Mouse (Mus musculus) kidney, postnatal 36 days (tissue): ENCODE measurements around the gene Aspm.
"Not testable (repeated sequence)": the region's sequence is repeated elsewhere in the genome, so short reads cannot be mapped to it uniquely, and the experiment has no call there.

Experiments
- DNase-seq, 2 experiments: peaks; one replicate each; pipeline ENCODE4 v3.0.0; 2021 to 2022; ENCODE audit warnings: mixed read lengths in 2 of 2

Aspm gene

DNA sequence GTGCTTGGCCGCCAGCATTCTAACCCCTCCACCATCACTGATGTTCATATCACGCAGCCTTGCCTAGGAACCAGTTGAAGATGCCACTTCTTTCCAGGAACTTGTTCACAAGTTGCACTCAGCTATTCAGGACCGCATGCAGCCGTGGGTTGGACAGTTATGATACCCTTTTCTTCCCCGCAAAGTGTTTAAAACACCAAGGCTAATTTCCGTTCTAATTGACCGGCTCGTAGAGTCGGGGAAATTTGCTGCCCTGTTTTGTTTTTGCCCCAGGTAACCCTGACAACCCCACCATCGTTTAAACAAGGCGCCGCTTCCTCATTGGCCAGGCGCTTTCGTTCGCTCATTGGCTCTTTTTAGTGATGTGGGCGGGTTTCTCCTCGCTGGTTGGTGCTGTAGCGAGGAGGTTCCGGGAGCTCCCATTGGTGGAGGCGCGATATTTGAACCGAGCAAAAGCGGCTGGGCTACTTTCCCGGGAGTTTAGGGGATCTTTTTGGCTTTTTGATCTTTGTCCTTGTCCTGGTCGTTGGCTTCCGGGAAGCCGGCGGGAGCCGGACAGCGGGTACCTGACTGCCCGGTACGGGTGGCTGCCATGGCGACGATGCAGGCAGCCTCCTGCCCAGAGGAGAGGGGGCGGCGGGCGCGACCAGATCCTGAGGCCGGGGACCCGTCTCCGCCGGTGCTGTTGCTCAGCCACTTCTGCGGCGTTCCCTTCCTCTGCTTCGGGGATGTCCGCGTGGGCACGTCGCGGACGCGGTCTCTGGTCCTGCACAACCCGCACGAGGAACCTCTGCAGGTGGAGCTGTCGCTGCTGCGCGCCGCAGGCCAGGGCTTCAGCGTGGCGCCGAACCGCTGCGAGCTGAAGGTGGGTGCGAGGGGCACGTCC, at the start of gene Aspm:
Aspm (plus strand) TSS at position 433 of the 886 bp plus-strand sequence.
- peak; percentile 93 to 95 for DNase-seq

GRCm38 (mm10) chr1:139405766-139406165, 48.8 kb upstream of the Aspm start:
- DNase-seq: no peak

DNA sequence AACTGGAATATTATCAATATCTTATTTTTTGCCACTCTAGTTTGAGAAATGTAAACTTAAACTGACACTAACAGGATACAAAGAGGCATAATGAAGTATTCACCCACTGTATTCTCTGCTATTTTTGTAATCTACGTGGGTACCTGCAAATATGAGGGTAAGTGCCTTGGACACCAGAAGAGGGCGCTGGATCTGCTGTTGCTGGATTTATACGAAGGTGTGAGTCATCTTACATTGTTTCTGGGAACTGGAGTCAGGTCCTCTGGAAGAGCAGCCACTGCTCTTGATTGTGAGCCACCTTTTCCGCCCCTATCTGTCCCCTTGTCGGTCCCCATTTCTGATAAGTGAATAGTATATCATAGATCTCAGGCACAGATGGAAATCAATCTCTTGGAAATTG, 46.9 kb upstream of the Aspm start:
- peak in 1 of 2 experiments; percentile 21 for DNase-seq

GRCm38 (mm10) chr1:139412365-139412764, 42.2 kb upstream of the Aspm start:
- not testable (repeated sequence) for DNase-seq

- DNase-seq: no peak
Measured at GRCm38 (mm10) chr1:139413465-139413864, 41.1 kb upstream of the Aspm start.

DNA sequence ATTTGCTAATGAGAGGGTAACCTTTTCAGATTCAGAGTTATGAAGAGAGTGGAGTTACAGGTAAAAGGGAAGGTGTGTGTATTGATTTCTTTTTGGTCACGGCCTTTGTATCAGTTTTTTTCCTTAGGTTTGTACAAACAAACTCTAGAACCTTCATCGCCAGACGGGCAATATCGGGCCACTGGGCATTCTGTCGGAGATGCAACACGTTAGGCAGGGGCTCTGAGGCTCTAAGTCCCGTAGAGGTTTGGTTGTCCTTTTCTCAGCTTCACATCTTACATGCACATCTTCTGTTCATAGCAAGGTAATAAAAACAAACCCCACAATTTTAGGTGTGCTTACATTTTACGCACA, 33.1 kb upstream of the Aspm start:
- DNase-seq: no peak

GRCm38 (mm10) chr1:139421875-139422791, 32.4 kb upstream of the Aspm start, which contains the start of gene Zbtb41:
Gene Zbtb41, plus strand, starts transcription at chr1:139422288.
- DNase-seq: peak; percentile 87 to 92

DNA sequence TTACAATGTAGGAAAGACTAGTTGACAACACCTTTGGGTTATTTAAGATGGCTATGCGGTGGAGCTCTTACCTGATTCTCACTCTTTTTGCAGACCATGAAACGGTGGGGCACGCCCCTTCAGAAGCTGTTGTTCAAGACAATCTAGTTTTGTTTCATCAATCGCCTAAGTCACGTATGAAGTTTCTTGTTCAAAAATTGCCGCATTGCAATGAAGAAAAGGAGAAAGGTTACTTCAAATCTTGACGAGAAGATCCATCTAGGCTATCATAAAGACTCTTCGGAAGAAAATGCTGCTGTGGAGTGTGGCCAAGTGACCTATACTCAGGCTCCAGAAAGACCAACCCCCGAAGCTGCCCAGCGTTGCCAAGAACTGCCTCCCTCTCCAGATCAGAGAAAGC, 31.6 kb upstream of the Aspm start:
- DNase-seq: peak; percentile 74 to 78

DNA sequence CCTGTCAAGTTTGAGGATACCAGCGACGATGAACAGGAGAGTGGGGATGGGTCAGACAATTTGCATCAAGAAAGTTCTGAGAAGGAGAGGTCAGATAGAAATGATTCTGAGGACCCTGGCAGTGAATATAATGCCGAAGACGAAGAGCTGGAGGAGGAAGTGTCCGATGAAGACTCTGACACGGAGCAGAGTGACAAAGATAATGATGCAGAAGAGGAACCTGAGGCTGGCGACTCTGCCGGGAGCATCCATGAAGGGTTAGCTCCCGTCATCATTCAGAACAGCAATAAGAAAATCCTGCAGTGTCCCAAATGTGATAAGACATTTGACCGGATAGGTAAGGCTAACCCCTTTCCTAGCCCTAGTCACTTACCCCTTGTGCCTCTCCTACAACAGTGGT, 30.6 kb upstream of the Aspm start:
- no peak for DNase-seq

- DNase-seq: peak in 1 of 2 experiments; percentile 24
Measured at GRCm38 (mm10) chr1:139425006-139425405, 29.6 kb upstream of the Aspm start.

GRCm38 (mm10) chr1:139438373-139438772, 16.2 kb upstream of the Aspm start:
- DNase-seq: peak; percentile 72 to 73

DNA sequence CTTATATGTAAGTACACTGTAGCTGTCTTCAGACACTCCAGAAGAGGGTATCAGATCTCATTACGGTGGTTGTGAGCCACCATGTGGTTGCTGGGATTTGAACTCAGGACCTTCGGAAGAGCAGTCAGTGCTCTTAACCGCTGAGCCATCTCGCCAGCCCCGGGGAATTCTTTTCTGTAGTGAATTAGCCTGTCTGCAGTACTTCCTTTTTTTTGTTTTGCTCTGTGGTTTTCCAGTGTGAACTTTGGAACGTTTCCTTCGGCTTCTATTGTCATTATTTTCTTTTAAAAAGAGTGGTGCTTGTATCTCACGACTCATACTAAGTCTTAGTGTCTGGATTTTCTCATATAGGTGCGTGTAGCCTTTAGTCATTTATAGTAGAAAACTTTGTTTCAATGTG, 11.5 kb upstream of the Aspm start:
- DNase-seq: not testable (repeated sequence)

GRCm38 (mm10) chr1:139455226-139455869, 776 bp downstream of the Aspm start:
- no peak for DNase-seq

DNA sequence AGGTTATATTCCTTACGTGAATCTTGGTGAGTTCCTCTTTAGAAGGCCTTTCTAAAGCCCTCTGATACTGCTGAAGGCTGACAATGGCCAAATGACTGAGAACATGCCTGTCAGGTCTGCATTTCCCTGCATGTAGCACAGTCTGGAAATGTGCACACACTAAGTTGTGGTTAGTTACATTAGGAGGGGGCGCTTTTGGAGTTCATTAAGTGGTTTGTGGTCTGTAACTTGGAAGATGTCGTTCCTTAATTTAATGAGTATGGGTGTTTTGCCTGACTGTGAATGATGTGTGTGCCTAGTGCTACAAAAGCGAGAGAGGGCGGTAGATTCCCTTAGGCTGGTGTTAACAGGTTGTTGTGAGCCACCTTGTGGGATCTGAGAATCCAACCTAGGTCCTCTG, 6.2 kb downstream of the Aspm start:
- DNase-seq: no peak

GRCm38 (mm10) chr1:139465936-139466335, 11.4 kb downstream of the Aspm start:
- DNase-seq: no peak

DNA sequence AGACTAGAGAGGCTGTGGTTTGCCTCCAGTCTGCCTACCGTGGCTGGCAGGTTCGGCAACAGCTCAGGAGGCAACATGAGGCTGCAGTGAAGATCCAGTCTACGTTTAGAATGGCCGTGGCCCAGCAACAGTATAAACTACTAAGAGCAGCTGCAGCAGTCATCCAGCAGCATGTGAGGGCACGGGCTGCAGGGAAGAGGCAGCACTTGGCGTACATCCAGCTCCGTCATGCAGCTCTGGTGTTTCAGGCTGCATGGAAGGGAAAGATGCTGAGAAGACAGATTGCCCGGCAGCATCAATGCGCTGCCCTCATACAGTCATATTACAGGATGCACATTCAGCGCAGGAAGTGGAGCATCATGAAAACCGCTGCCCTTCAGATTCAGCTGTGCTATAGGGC, 24.3 kb downstream of the Aspm start:
- DNase-seq: no peak

DNA sequence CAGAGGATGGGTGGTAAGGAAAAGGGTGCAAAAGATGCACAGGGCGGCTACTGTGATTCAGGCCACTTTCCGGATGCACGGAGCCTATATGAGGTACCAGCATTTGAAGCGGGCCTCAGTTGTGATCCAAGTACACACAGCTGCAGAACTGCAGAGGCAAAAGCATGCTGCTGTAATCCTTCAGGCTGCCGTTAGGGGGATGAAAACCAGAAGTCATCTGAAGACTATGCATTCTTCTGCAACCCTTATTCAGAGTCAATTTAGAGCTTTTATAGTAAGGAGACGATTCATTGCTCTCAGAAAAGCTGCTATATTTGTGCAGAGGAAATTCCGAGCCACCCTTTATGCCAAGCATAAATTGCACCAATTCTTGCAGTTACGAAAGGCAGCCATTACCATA, 25.7 kb downstream of the Aspm start:
- DNase-seq: no peak

- DNase-seq: no peak
Measured at GRCm38 (mm10) chr1:139481146-139481545, 26.6 kb downstream of the Aspm start.

GRCm38 (mm10) chr1:139494630-139495029, 40.1 kb downstream of the Aspm start:
- DNase-seq: no peak

DNA sequence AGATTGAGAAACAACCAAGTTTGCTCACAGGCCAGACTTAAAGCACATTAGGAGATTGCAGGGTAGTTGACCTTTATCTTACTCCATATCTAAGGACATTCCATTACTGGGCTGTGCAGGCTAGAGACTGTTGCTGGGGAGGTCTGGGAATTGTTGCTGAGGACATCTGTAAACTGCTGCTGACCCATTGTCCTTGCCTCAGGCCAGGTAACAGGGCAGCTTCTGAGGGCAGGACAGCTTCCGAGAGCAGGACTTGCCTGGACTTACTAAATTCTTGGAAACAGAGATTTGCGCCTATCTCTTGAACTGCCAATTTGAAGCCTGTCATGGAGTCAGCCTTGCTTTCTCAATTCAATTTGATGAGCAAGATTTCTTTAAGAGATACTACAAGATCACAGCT, 40.8 kb downstream of the Aspm start:
- DNase-seq: no peak

DNA sequence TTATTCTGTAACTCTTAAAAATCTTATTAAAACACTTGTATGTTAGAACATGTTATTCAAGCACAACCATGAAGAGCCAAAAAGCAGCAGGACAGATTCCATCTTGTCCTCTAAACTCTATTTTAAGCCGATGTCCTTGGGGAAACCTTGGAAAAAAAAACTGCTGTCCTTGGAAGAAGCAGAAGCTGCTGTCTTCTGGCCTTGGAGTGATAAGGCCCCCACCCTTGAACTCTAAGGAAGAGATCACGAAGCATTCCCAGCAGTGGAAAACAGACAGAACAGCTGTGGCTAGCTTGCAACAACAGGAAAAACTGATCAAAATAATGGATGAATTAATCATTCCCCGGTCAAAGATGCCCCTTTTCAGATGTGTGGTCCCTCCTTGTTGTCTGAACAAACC, 41.6 kb downstream of the Aspm start:
- DNase-seq: no peak

DNA sequence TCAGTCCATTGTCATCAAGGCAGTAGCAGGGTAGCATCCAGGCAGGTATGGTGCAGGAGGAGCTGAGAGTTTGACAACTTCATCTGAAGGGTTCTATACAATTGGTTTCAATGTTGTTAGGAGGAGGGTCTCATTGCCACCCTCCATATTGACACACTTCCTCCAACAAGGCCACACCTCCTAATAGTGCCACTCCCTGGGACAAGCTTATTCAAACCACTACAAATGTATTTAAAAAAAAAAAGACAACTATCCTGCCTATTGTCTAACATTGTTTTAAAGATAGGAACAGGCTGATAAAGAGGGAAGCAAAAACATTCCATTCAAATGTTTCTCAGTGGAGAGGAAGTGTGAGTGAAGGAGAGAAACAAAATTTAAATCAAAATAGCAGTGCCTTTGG, 45.2 kb downstream of the Aspm start:
- no peak for DNase-seq

- peak; percentile 9 to 46 for DNase-seq
Measured at GRCm38 (mm10) chr1:139501258-139501752, 46.7 kb downstream of the Aspm start, which contains the start of gene F13b. Gene F13b, plus strand, starts transcription at chr1:139501702.
